Mouse (Mus musculus) bone marrow, adult 2 months (tissue): ENCODE data around the gene Rtraf.

Experiments
- CTCF ChIP-seq: fragments of 200-500 bp; IDR thresholded peaks from 2 replicates; pipeline ENCODE4 v1.5.1; 2011; ENCODE audit warnings: low read length, control low read depth; ENCODE audit not compliant: control insufficient read depth, insufficient read depth
- POLR2A ChIP-seq: fragments of 200-500 bp; IDR thresholded peaks from 2 replicates; pipeline ENCODE4 v1.6.1; 2011; ENCODE audit warnings: low read depth, mild to moderate bottlenecking, control low read depth, low read length, borderline replicate concordance; ENCODE audit not compliant: control insufficient read depth

GRCm38 (mm10) chr14:19768648-19769047, 55.0 kb downstream of the Rtraf start:
- TF ChIP-seq POLR2A (no peak), CTCF (no peak)
